Mouse (Mus musculus): Measurements from ENCODE around the gene Glod5. TPM values are rescaled to one million over a fixed set of nuclear protein-coding genes. Genes with fewer than 3 reads are reported as not detected.
"Not testable (repeated sequence)": the region's sequence is repeated elsewhere in the genome, so short reads cannot be mapped to it uniquely, and the experiment has no call there.

Glod5 gene
- polyA plus RNA-seq, 1 experiment, result not detected

GRCm38 (mm10) chrX:8013569-8014314, 4.5 kb downstream of the Glod5 start:
- H3K27me3 ChIP-seq (ENCODE audit: control insufficient read depth, insufficient read depth, low read length), result no peaks in the 10 kb centered on the region
- no peaks in the 10 kb centered on the region for H3K4me1 ChIP-seq (ENCODE audit: control insufficient read depth, insufficient read depth, low read length)
- TF ChIP-seq POLR2A (IDR thresholded peaks at IDR 0.05; ENCODE audit: control insufficient read depth, low read depth, low read length) (no peak), CTCF (IDR thresholded peaks at IDR 0.05; ENCODE audit: control insufficient read depth, insufficient read depth, insufficient replicate concordance, low read depth, low read length) (no peak)
- H3K4me3 ChIP-seq (ENCODE audit: control insufficient read depth, low read depth, low read length), result no peak overlapping the region
- no peak overlapping the region for H3K27ac ChIP-seq (ENCODE audit: control insufficient read depth, insufficient read depth, low read depth, low read length)
- H3K36me3 ChIP-seq (ENCODE audit: control insufficient read depth, insufficient read depth, low read length), result no peaks in the 10 kb centered on the region

GRCm38 (mm10) chrX:8013157-8013556, 5.1 kb downstream of the Glod5 start:
- H3K27ac ChIP-seq (ENCODE audit: control insufficient read depth, insufficient read depth, low read depth, low read length), result no peak overlapping the region
- H3K4me3 ChIP-seq (ENCODE audit: control insufficient read depth, low read depth, low read length), result no peak overlapping the region
- no peaks in the 10 kb centered on the region for H3K4me1 ChIP-seq (ENCODE audit: control insufficient read depth, insufficient read depth, low read length)
- H3K36me3 ChIP-seq (ENCODE audit: control insufficient read depth, insufficient read depth, low read length), result no peaks in the 10 kb centered on the region
- TF ChIP-seq POLR2A (IDR thresholded peaks at IDR 0.05; ENCODE audit: control insufficient read depth, low read depth, low read length) (no peak), CTCF (IDR thresholded peaks at IDR 0.05; ENCODE audit: control insufficient read depth, insufficient read depth, insufficient replicate concordance, low read depth, low read length) (no peak)
- H3K27me3 ChIP-seq (ENCODE audit: control insufficient read depth, insufficient read depth, low read length), result no peaks in the 10 kb centered on the region

DNA sequence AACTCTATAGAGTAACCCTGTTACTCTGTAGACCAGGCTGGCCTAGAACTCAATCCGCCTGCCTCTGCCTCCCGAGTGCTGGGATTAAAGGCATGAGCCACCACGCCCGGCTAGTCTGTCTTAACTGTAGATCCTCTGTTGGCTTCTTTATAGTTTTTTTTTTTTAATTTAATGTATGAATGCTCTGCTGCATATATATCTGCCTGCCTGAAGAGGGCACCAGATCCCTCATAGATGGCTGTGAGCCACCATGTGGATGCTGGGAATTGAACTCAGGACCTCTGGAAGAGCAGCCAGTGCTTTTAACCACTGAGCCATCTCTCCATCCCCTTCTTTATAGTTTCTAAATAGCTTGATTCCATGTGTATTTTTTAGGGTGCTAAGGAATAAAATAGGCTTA, 8.9 kb downstream of the Glod5 start:
- not testable (repeated sequence) for H3K4me1 ChIP-seq (ENCODE audit: control insufficient read depth, insufficient read depth, low read length); H3K4me3 ChIP-seq (ENCODE audit: control insufficient read depth, low read depth, low read length); H3K36me3 ChIP-seq (ENCODE audit: control insufficient read depth, insufficient read depth, low read length); H3K27me3 ChIP-seq (ENCODE audit: control insufficient read depth, insufficient read depth, low read length); H3K27ac ChIP-seq (ENCODE audit: control insufficient read depth, insufficient read depth, low read depth, low read length)

- TF ChIP-seq CTCF (IDR thresholded peaks at IDR 0.05; ENCODE audit: control insufficient read depth, insufficient read depth, insufficient replicate concordance, low read depth, low read length) (no peak), POLR2A (IDR thresholded peaks at IDR 0.05; ENCODE audit: control insufficient read depth, low read depth, low read length) (no peak)
- H3K36me3 ChIP-seq (ENCODE audit: control insufficient read depth, insufficient read depth, low read length), result no peaks in the 10 kb centered on the region
- H3K27ac ChIP-seq (ENCODE audit: control insufficient read depth, insufficient read depth, low read depth, low read length), result no peak overlapping the region
- no peaks in the 10 kb centered on the region for H3K27me3 ChIP-seq (ENCODE audit: control insufficient read depth, insufficient read depth, low read length)
- H3K4me1 ChIP-seq (ENCODE audit: control insufficient read depth, insufficient read depth, low read length), result no peaks in the 10 kb centered on the region
- no peak overlapping the region for H3K4me3 ChIP-seq (ENCODE audit: control insufficient read depth, low read depth, low read length)
These were observed 9.7 kb downstream of the Glod5 start for GRCm38 (mm10) chrX:8008543-8008942.

- Histone ChIP-seq H3K27me3 (ENCODE audit: control insufficient read depth, insufficient read depth, low read length) (no peaks in the 10 kb centered on the region), H3K36me3 (ENCODE audit: control insufficient read depth, insufficient read depth, low read length) (no peaks in the 10 kb centered on the region), H3K4me1 (ENCODE audit: control insufficient read depth, insufficient read depth, low read length) (no peaks in the 10 kb centered on the region), H3K4me3 (ENCODE audit: control insufficient read depth, low read depth, low read length) (no peak overlapping the region), H3K27ac (ENCODE audit: control insufficient read depth, insufficient read depth, low read depth, low read length) (no peak overlapping the region)
- TF ChIP-seq CTCF (IDR thresholded peaks at IDR 0.05; ENCODE audit: control insufficient read depth, insufficient read depth, insufficient replicate concordance, low read depth, low read length) (no peak), POLR2A (IDR thresholded peaks at IDR 0.05; ENCODE audit: control insufficient read depth, low read depth, low read length) (no peak)
These were observed 15.3 kb downstream of the Glod5 start for GRCm38 (mm10) chrX:8002971-8003370.

- Histone ChIP-seq H3K36me3 (ENCODE audit: control insufficient read depth, insufficient read depth, low read length) (no peaks in the 10 kb centered on the region), H3K27me3 (ENCODE audit: control insufficient read depth, insufficient read depth, low read length) (no peaks in the 10 kb centered on the region), H3K4me1 (ENCODE audit: control insufficient read depth, insufficient read depth, low read length) (no peaks in the 10 kb centered on the region), H3K4me3 (ENCODE audit: control insufficient read depth, low read depth, low read length) (no peak overlapping the region), H3K27ac (ENCODE audit: control insufficient read depth, insufficient read depth, low read depth, low read length) (no peak overlapping the region)
- no peak for TF ChIP-seq CTCF (IDR thresholded peaks at IDR 0.05; ENCODE audit: control insufficient read depth, insufficient read depth, insufficient replicate concordance, low read depth, low read length)
- no peak for TF ChIP-seq POLR2A (IDR thresholded peaks at IDR 0.05; ENCODE audit: control insufficient read depth, low read depth, low read length)
These were observed 16.3 kb downstream of the Glod5 start for GRCm38 (mm10) chrX:8002001-8002400.

- H3K27ac ChIP-seq (ENCODE audit: control insufficient read depth, insufficient read depth, low read depth, low read length), result no peak overlapping the region
- no peaks in the 10 kb centered on the region for H3K4me1 ChIP-seq (ENCODE audit: control insufficient read depth, insufficient read depth, low read length)
- no peak overlapping the region for H3K4me3 ChIP-seq (ENCODE audit: control insufficient read depth, low read depth, low read length)
- no peaks in the 10 kb centered on the region for H3K27me3 ChIP-seq (ENCODE audit: control insufficient read depth, insufficient read depth, low read length)
- H3K36me3 ChIP-seq (ENCODE audit: control insufficient read depth, insufficient read depth, low read length), result no peaks in the 10 kb centered on the region
- TF ChIP-seq POLR2A (IDR thresholded peaks at IDR 0.05; ENCODE audit: control insufficient read depth, low read depth, low read length) (no peak), CTCF (IDR thresholded peaks at IDR 0.05; ENCODE audit: control insufficient read depth, insufficient read depth, insufficient replicate concordance, low read depth, low read length) (no peak)
These were observed 17.6 kb downstream of the Glod5 start for GRCm38 (mm10) chrX:8000546-8001192.
